Mouse (Mus musculus): ENCODE measurements around the gene Tbx6.

The Tbx6 gene

GRCm38 (mm10) chr7:126780971-126781635, at the start of gene Tbx6:
Gene Tbx6 (plus strand): TSS chr7:126781483.
- no peak for DNase-seq

GRCm38 (mm10) chr7:126736122-126736521, 45.2 kb upstream of the Tbx6 start:
- DNase-seq: no peak

GRCm38 (mm10) chr7:126739551-126739950, 41.7 kb upstream of the Tbx6 start:
- DNase-seq: no peak

- DNase-seq: no peak
Observed at GRCm38 (mm10) chr7:126740132-126740735, 41.0 kb upstream of the Tbx6 start.

GRCm38 (mm10) chr7:126740977-126741376, 40.3 kb upstream of the Tbx6 start:
- no peak for DNase-seq

GRCm38 (mm10) chr7:126741452-126741851, 39.8 kb upstream of the Tbx6 start:
- no peak for DNase-seq

GRCm38 (mm10) chr7:126741964-126742482, 39.3 kb upstream of the Tbx6 start:
- no peak for DNase-seq

GRCm38 (mm10) chr7:126746066-126746465, 35.2 kb upstream of the Tbx6 start:
- DNase-seq: no peak

GRCm38 (mm10) chr7:126746798-126747197, 34.5 kb upstream of the Tbx6 start:
- DNase-seq: no peak

- DNase-seq: no peak
Observed at GRCm38 (mm10) chr7:126748824-126749223, 32.5 kb upstream of the Tbx6 start.

GRCm38 (mm10) chr7:126749582-126750343, 31.5 kb upstream of the Tbx6 start:
- no peak for DNase-seq

- DNase-seq: peak; percentile 67
Observed at GRCm38 (mm10) chr7:126754866-126755265, 26.4 kb upstream of the Tbx6 start.

GRCm38 (mm10) chr7:126758539-126758938, 22.7 kb upstream of the Tbx6 start:
- DNase-seq: no peak

- DNase-seq: peak; percentile 92
Observed at GRCm38 (mm10) chr7:126759050-126759671, 22.1 kb upstream of the Tbx6 start, which contains the start of gene Mapk3. Gene Mapk3 (plus strand): TSS chr7:126759601.

GRCm38 (mm10) chr7:126759672-126760390, 21.5 kb upstream of the Tbx6 start:
- no peak for DNase-seq

- DNase-seq: no peak
Observed at GRCm38 (mm10) chr7:126760391-126760802, 20.9 kb upstream of the Tbx6 start.

GRCm38 (mm10) chr7:126760956-126761355, 20.3 kb upstream of the Tbx6 start:
- DNase-seq: no peak

- DNase-seq: no peak
Observed at GRCm38 (mm10) chr7:126761529-126762067, 19.7 kb upstream of the Tbx6 start.

GRCm38 (mm10) chr7:126762471-126763008, 18.7 kb upstream of the Tbx6 start:
- DNase-seq: no peak

GRCm38 (mm10) chr7:126765540-126765939, 15.7 kb upstream of the Tbx6 start:
- no peak for DNase-seq

GRCm38 (mm10) chr7:126766201-126766600, 15.1 kb upstream of the Tbx6 start, which contains the start of gene Gdpd3:
Gene Gdpd3 (plus strand): TSS chr7:126766334.
- no peak for DNase-seq

GRCm38 (mm10) chr7:126767001-126767400, 14.3 kb upstream of the Tbx6 start:
- DNase-seq: no peak

Measured in thymus, postnatal 25 days (tissue).